ENCODE assay signal across 8 mouse cellular contexts in the genomic region with DNA sequence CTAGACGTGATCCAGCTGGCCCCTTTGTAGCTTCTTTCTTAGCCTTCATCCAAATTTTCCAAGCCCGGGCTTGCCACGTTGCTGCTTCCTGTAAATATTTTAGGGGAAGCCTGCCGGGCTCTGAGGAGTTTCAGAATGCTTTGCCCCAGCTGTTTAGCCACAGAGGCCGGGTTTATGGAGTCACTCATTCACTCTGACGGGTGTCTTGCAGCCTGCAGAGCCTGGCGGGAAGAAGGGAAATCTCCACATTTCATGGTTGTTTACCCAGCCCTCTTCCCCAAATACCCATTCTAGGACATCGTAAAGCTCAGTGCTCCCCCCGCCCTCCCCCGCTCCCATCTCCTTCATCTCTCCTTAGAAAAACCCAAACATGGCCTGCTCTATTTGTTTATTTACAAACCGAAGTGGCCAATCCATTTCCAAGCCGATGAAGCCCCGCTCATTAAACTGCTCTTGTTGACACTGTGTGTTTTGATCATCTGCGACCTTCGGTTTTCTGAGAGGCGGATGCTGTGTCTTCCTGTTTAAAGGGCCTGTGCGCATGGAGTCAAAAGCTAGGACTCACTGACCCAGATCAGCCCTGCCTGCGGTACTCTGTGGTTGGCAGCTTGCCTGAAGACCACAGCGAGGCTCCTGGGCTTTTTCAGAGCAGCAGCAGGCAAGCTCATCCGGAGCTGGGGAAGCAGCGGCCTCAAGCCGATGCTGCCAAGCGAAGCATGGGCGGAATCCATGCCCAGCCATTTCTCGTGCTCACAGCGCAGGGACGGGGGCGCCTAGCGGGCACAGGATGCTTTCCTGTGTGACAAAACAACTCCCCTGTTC. TPM values are rescaled to one million over a fixed set of nuclear protein-coding genes. Genes with fewer than 3 reads are reported as not detected.
DNase-seq lines count a peak whose midpoint lies in the region; ATAC-seq and TF ChIP-seq lines count a peak whose summit lies in the region.

No protein-coding gene starts in this region.

- H3K27me3 ChIP-seq in hindbrain, embryonic 12.5 days, result no peaks in the 10 kb centered on the region
- H3K27me3 ChIP-seq in lung, embryonic 15.5 days, result no peaks in the 10 kb centered on the region

- H3K4me1 ChIP-seq in hindbrain, embryonic 12.5 days, result peaks cover 9% of the 10 kb centered on the region
- H3K4me1 ChIP-seq in lung, embryonic 15.5 days, result peaks cover 32% of the 10 kb centered on the region
- H3K4me1 ChIP-seq in olfactory bulb, adult 2 months (ENCODE audit: control insufficient read depth, insufficient read depth, low read length), result peaks cover 8% of the 10 kb centered on the region

- no peak for ATAC-seq in hindbrain, embryonic 12.5 days (ENCODE audit: low FRiP score)
- peak; percentile 76 for ATAC-seq in lung, embryonic 15.5 days (ENCODE audit: borderline replicate concordance, extremely low read depth, low FRiP score, low TSS enrichment)

- no peaks in the 10 kb centered on the region for H3K36me3 ChIP-seq in hindbrain, embryonic 12.5 days
- H3K36me3 ChIP-seq in lung, embryonic 15.5 days, result no peaks in the 10 kb centered on the region

- no peak for TF ChIP-seq CTCF in olfactory bulb, adult 2 months (IDR thresholded peaks at IDR 0.05; ENCODE audit: insufficient read depth, low read depth, low read length)

- peak overlapping the region; percentile 13 for H3K27ac ChIP-seq in hindbrain, embryonic 12.5 days
- H3K27ac ChIP-seq in lung, embryonic 15.5 days, result peak overlapping the region; percentile 91
- H3K27ac ChIP-seq in olfactory bulb, adult 2 months (ENCODE audit: insufficient read depth, low read depth, low read length), result no peak overlapping the region

- H3K9ac ChIP-seq in hindbrain, embryonic 12.5 days, result no peak overlapping the region
- H3K9ac ChIP-seq in lung, embryonic 15.5 days, result peak overlapping the region; percentile 25; the same call in 1 of the 2 replicates

- WGBS in hindbrain, embryonic 12.5 days, result 44% methylated on average over 29 of the region's 29 CpGs
- WGBS in lung, embryonic 15.5 days, result 9% methylated on average over 29 of the region's 29 CpGs
- WGBS in olfactory bulb, adult 2 months, result 37% methylated on average over 29 of the region's 29 CpGs

- peak overlapping the region; percentile 9 for H3K4me2 ChIP-seq in hindbrain, embryonic 12.5 days (replicated peaks)
- peak overlapping the region; percentile 50 for H3K4me2 ChIP-seq in lung, embryonic 15.5 days

- H3K4me3 ChIP-seq in hindbrain, embryonic 12.5 days, result no peak overlapping the region
- H3K4me3 ChIP-seq in lung, embryonic 15.5 days, result peak overlapping the region; percentile 18; the same call in 1 of the 2 replicates
- peak overlapping the region; percentile 8; the same call in 1 of the 2 replicates for H3K4me3 ChIP-seq in olfactory bulb, adult 2 months (ENCODE audit: insufficient read depth, low read depth, low read length)

- peak; percentile 30 for DNase-seq in ES-CJ7 (ENCODE audit: low read depth, low spot score)
- DNase-seq in cerebellum, adult 8-10 months, result peak; percentile 54
- DNase-seq in frontal cortex, postnatal 14 days (ENCODE audit: low spot score in 2 of 2), result peak; percentile 40 to 50
- DNase-seq in layer of hippocampus, adult 9-10 months (ENCODE audit: low spot score), result peak; percentile 22
- peak; percentile 83 for DNase-seq in thymus, postnatal 0 days (ENCODE audit: low spot score)

- H3K9me3 ChIP-seq in hindbrain, embryonic 12.5 days (replicated peaks), result no peaks in the 10 kb centered on the region
- H3K9me3 ChIP-seq in lung, embryonic 15.5 days, result no peaks in the 10 kb centered on the region

- TF ChIP-seq POLR2A in olfactory bulb, adult 2 months (IDR thresholded peaks at IDR 0.05; ENCODE audit: insufficient read depth, low read depth, low read length), result no peak

RNA-seq across cellular contexts. Expression of a gene that starts 41.1 kb away (rescaled TPM):
- polyA plus RNA-seq in hindbrain, embryonic 12.5 days (2016; fragmentation: Nextera tagmentation; extraction: Ambion mirVana), result 15.9 and 18.9 TPM in 2 replicates
- polyA plus RNA-seq in lung, embryonic 15.5 days (2015; fragmentation: Nextera tagmentation; extraction: Ambion mirVana), result 23.7 and 24.3 TPM in 2 replicates
- polyA plus RNA-seq in olfactory bulb, adult 2 months (2012; ENCODE audit: insufficient read depth, insufficient read length, low replicate concordance, missing spikeins), result not detected in 2 replicates
- 16.4 and 18.3 TPM in 2 replicates for polyA plus RNA-seq in thymus, postnatal 0 days (2015; fragmentation: Nextera tagmentation; extraction: Ambion mirVana)

RNA-seq across cellular contexts. Expression of a gene that starts 51.1 kb away (rescaled TPM):
- polyA plus RNA-seq in hindbrain, embryonic 12.5 days (2016; fragmentation: Nextera tagmentation; extraction: Ambion mirVana), result 19.6 TPM in 2 replicates
- polyA plus RNA-seq in lung, embryonic 15.5 days (2015; fragmentation: Nextera tagmentation; extraction: Ambion mirVana), result 14.0 and 15.0 TPM in 2 replicates
- not detected in 2 replicates for polyA plus RNA-seq in olfactory bulb, adult 2 months (2012; ENCODE audit: insufficient read depth, insufficient read length, low replicate concordance, missing spikeins)
- polyA plus RNA-seq in thymus, postnatal 0 days (2015; fragmentation: Nextera tagmentation; extraction: Ambion mirVana), result 14.3 and 17.0 TPM in 2 replicates

Comparison
In these comparisons a context has a peak if more than half of its experiments do, and no peak if none do; other contexts are left out.
1. DNase-seq: peak in every context shown above with its lines; median percentile 83 in thymus, postnatal 0 days; 54 in cerebellum, adult 8-10 months; 45 in frontal cortex, postnatal 14 days; 30 in ES-CJ7; 22 in layer of hippocampus, adult 9-10 months.
2. RNA of a gene that starts 51.1 kb away (polyA plus RNA-seq): 19.6 TPM in hindbrain, embryonic 12.5 days, 14.3 to 17.0 TPM in thymus, postnatal 0 days and 14.0 to 15.0 TPM in lung, embryonic 15.5 days; not detected in olfactory bulb, adult 2 months; every median in the first group is over 10 times any median in the second.